Mouse (Mus musculus) myocyte (in vitro differentiated cells): ENCODE measurements around the gene Has1. TPM values are rescaled to one million over a fixed set of nuclear protein-coding genes. Genes with fewer than 3 reads are reported as not detected.

ENCODE experiments used
- H3K27me3 ChIP-seq: one replicate; pipeline ENCODE4 v1.6.1; 2011; ENCODE audit not compliant: control insufficient read depth, insufficient read depth, insufficient read length
- H3K36me3 ChIP-seq: one replicate; pipeline ENCODE4 v1.6.1; 2011; ENCODE audit not compliant: control insufficient read depth, insufficient read depth
- H3K4me2 ChIP-seq: one replicate; pipeline ENCODE4 v1.6.1; 2011; ENCODE audit warnings: low read depth, control low read depth
- H3K4me3 ChIP-seq: one replicate; pipeline ENCODE4 v1.5.1; 2011; ENCODE audit warnings: mild to moderate bottlenecking, control low read depth, moderate library complexity
- H3K79me2 ChIP-seq: one replicate; pipeline ENCODE4 v1.6.1; 2011; ENCODE audit not compliant: control insufficient read depth, insufficient read depth
- H3ac ChIP-seq: one replicate; pipeline ENCODE4 v1.6.1; 2011; ENCODE audit not compliant: control insufficient read depth, insufficient read length
- CEBPB ChIP-seq: IDR thresholded peaks from 2 replicates; pipeline ENCODE4 v1.6.1; 2011; ENCODE audit warnings: mild to moderate bottlenecking, moderate library complexity; ENCODE audit not compliant: poor library complexity, insufficient read depth, severe bottlenecking
- E2F4 ChIP-seq: IDR thresholded peaks from one replicate; pipeline ENCODE4 v1.6.1; 2011; ENCODE audit warnings: mild to moderate bottlenecking, control low read depth, moderate library complexity; ENCODE audit not compliant: insufficient read depth
- MAX ChIP-seq: IDR thresholded peaks from one replicate; pipeline ENCODE4 v1.6.1; 2011; ENCODE audit warnings: low read depth, mild to moderate bottlenecking, control low read depth
- MYOD1 ChIP-seq, 3 experiments: IDR thresholded peaks; one replicate each; pipeline ENCODE4 v1.6.1; 2011; ENCODE audit warnings: control low read depth in 2 of 3, low read depth in 2 of 3, mild to moderate bottlenecking in 2 of 3, moderate library complexity in 1 of 3; ENCODE audit not compliant: insufficient read length in 2 of 3, control insufficient read depth in 1 of 3
- MYOG ChIP-seq, 3 experiments: IDR thresholded peaks; one replicate each; pipeline ENCODE4 v1.6.1; 2011; ENCODE audit warnings: control low read depth in 2 of 3, low read depth in 2 of 3, mild to moderate bottlenecking in 2 of 3; ENCODE audit not compliant: insufficient read length in 2 of 3, control insufficient read depth in 1 of 3, insufficient read depth in 1 of 3
- POLR2A ChIP-seq: IDR thresholded peaks from one replicate; pipeline ENCODE4 v1.6.1; 2011; ENCODE audit warnings: low read depth, mild to moderate bottlenecking, control low read depth, moderate library complexity; ENCODE audit not compliant: insufficient read length
- POLR2AphosphoS2 ChIP-seq: IDR thresholded peaks from one replicate; pipeline ENCODE4 v1.6.1; 2011; ENCODE audit warnings: low read depth, control low read depth; ENCODE audit not compliant: insufficient read length
- REST ChIP-seq: IDR thresholded peaks from one replicate; pipeline ENCODE4 v1.6.1; 2011; ENCODE audit warnings: mild to moderate bottlenecking, control low read depth, moderate library complexity; ENCODE audit not compliant: insufficient read depth, insufficient read length
- SRF ChIP-seq: IDR thresholded peaks from one replicate; pipeline ENCODE4 v1.6.1; 2011; ENCODE audit warnings: low read depth; ENCODE audit not compliant: control insufficient read depth, insufficient read length
- TCF12 ChIP-seq: IDR thresholded peaks from one replicate; pipeline ENCODE4 v1.6.1; 2011; ENCODE audit warnings: mild to moderate bottlenecking, control low read depth; ENCODE audit not compliant: poor library complexity, insufficient read depth, severe bottlenecking
- TCF3 ChIP-seq: IDR thresholded peaks from one replicate; pipeline ENCODE4 v1.6.1; 2011; ENCODE audit warnings: low read depth, control low read depth; ENCODE audit not compliant: insufficient read length
- USF1 ChIP-seq: IDR thresholded peaks from one replicate; pipeline ENCODE4 v1.6.1; 2011; ENCODE audit warnings: low read depth, mild to moderate bottlenecking, control low read depth, moderate library complexity
- polyA plus RNA-seq: library from polyadenylated mRNA; unstranded; fragments of >200 nt; fragmentation: generic; extraction: Trizol; gene quantifications from one replicate; pipeline ENCODE4 v1.2.1, GENCODE M21; 2012; ENCODE audit warnings: missing spikeins

Has1 gene
- polyA plus RNA-seq, 1 experiment, result 4.0 TPM

DNA sequence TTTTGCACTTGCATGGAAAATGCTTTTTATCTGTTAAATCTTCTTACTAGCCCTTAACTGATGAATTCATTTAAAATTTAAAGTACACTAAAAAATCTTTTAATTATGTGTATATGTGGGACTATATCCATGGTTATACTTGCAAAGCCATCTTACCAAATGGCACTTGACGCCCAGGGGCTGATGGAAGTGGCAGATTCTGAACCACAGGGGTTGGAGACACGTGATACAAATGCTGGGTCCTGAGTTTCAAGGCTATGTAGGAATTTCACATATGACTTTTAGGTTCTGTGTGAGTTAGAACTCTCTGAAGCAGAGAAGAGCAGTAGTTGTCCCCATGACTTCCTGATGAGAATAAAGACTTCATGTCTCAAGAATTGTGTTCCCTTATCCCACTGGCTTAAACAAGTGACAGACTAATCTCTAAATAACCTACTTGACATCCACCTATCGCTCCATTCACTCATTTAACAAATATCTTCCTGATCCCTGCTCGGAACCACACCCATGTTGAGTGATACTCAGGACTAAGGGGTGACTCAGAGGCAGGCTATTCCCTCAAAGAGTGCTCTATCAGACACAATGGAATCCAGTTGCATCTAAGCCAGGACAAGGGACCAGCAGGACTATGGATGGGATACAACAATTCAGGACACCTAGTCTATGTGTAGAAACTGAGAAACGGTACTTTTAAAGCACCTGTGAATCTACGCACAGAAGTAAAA lies 31.2 kb downstream of the Has1 start:
- Histone ChIP-seq H3K79me2 (peaks cover 26% of the 10 kb centered on the region), H3K4me3 (no peak overlapping the region), H3K4me2 (no peak overlapping the region), H3K27me3 (no peaks in the 10 kb centered on the region), H3K36me3 (no peaks in the 10 kb centered on the region), H3ac (no peak overlapping the region)
- TF ChIP-seq MYOD1 (IDR thresholded peaks at IDR 0.05; ENCODE audit: control insufficient read depth in 1 of 3, insufficient read length in 2 of 3, low read depth in 2 of 3) (no peak), TCF12 (no peak), TCF3 (no peak), MAX (no peak), REST (no peak), MYOG (IDR thresholded peaks at IDR 0.05; ENCODE audit: control insufficient read depth in 1 of 3, insufficient read depth in 1 of 3, insufficient read length in 2 of 3, low read depth in 2 of 3) (no peak), SRF (no peak), POLR2A (no peak), USF1 (no peak), POLR2AphosphoS2 (no peak), CEBPB (no peak), E2F4 (no peak)

GRCm38 (mm10) chr17:17795527-17795926 lies 59.5 kb downstream of the Has1 start:
- TF ChIP-seq POLR2A (no peak), SRF (no peak), REST (no peak), MAX (no peak), E2F4 (no peak), TCF3 (no peak), MYOG (IDR thresholded peaks at IDR 0.05; ENCODE audit: control insufficient read depth in 1 of 3, insufficient read depth in 1 of 3, insufficient read length in 2 of 3, low read depth in 2 of 3) (peak in 2 of 3 experiments; percentile 39 to 47), USF1 (no peak), MYOD1 (IDR thresholded peaks at IDR 0.05; ENCODE audit: control insufficient read depth in 1 of 3, insufficient read length in 2 of 3, low read depth in 2 of 3) (peak in 1 of 3 experiments; percentile 27), POLR2AphosphoS2 (no peak), TCF12 (no peak)
- Histone ChIP-seq H3K4me3 (no peak overlapping the region), H3K27me3 (no peaks in the 10 kb centered on the region), H3K4me2 (no peak overlapping the region), H3K36me3 (no peaks in the 10 kb centered on the region), H3K79me2 (no peaks in the 10 kb centered on the region), H3ac (no peak overlapping the region)

Other genes starting within 250 kb of the Has1 start
- 4.4 TPM for gene Lnpep, start 230.2 kb downstream of the Has1 start, polyA plus RNA-seq
- not detected for gene Vmn2r90, start 151.5 kb downstream of the Has1 start, polyA plus RNA-seq
- 5.2 TPM for gene Spaca6, start 28.0 kb downstream of the Has1 start, polyA plus RNA-seq
- gene Fpr1, start 28.7 kb upstream of the Has1 start, polyA plus RNA-seq, result not detected
- gene Fpr2, start 32.6 kb upstream of the Has1 start, polyA plus RNA-seq, result not detected
- not detected for gene Fpr3, start 32.6 kb upstream of the Has1 start, polyA plus RNA-seq
- gene Fpr-rs4, start 166.5 kb upstream of the Has1 start, polyA plus RNA-seq, result not detected
- gene Vmn2r124, start 194.2 kb upstream of the Has1 start, polyA plus RNA-seq, result not detected
- gene Vmn2r91, start 229.8 kb upstream of the Has1 start, polyA plus RNA-seq, result not detected